Mouse (Mus musculus) testis, postnatal 10 days (tissue): Measurements from ENCODE around the gene Rpl9-ps1.

Source experiments
- DNase-seq: peaks from one replicate; pipeline ENCODE4 v3.0.0; 2021; ENCODE audit warnings: low spot score

Rpl9-ps1 gene

DNA sequence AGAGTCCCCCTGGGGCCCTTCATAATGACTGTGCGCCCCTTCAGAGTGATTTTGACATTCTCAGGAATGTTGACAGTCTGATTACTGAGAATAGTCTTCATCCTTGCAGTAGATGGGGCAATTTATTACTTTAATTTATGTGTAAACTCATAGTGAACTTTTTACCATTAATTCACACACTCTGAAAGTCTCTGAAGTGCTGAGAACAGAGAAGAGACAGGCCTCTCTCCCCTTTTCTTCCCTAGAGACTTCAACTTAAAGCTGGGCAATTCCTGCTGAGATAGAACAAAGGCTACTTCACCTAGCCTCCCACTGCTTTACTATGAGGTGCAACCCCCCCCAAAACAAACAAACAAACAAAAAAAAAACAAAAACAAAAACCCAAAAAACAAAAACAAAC lies at the start of gene Rpl9-ps1:
Gene Rpl9-ps1, minus strand, starts transcription at position 101 of the 400 bp plus-strand sequence.
- DNase-seq = no peak

GRCm38 (mm10) chr11:83692008-83692407 lies 46.6 kb upstream of the Rpl9-ps1 start:
- no peak for DNase-seq

- DNase-seq = no peak
Observed at GRCm38 (mm10) chr11:83689918-83690317, 44.5 kb upstream of the Rpl9-ps1 start.

GRCm38 (mm10) chr11:83675665-83676064 lies 30.2 kb upstream of the Rpl9-ps1 start:
- DNase-seq = no peak

DNA sequence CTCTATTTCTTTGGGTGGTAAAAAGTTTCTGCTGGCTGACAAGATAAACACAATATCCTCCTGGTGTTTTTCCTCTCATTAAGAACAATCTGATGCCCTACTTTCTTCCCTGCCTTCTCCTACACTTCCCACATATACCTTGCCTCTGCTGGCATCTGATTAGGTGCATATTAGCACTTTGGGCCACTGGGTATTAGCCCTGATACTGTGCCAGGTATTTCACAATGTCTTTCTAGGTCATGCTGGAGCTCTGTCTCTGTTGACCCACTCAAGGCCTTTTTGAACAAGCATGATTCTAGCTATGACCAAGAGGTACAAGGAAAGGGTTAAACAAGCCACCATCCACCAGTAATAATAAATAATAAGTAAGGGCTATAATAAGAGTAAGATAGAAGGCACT lies 26.3 kb upstream of the Rpl9-ps1 start:
- no peak for DNase-seq

DNA sequence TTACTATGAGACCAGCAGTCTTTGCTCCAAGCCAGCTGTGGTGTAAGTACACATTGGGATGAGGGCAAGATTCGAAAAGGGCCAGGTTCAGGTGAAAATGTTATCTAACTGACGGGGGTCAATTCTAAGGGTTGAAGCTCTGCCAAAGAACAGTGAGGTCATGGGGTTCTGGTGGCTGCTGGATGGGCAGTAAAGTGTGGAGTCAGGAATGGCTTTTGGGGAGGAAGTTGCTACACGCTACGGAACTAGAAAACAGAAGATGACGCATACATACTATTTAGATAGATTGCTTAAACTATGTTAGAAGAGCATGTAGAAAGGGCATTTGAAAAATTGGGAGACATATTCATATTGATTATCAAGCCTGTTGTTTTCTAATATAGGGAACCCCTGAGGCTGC lies 18.1 kb upstream of the Rpl9-ps1 start:
- no peak for DNase-seq

DNA sequence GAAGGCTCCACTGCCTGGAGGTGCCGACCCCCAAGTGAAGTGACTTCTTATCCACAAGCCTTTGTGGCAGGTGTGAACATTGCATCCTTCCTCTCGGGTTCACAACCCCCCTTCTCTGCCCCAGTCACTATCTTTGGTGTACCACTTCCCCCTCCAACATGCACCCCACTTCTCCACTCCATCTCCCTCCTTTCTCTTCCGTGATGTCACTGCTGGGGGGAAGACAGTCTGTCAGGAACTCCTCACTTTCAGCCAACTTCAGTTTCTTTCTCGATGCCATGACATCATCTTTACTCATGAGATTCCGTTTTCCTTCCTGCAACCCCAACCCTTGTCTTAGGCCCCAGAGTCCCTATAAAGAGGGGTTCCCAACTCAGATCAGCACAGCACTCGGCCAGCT lies 16.8 kb upstream of the Rpl9-ps1 start, which contains the start of gene Ccl4:
Gene Ccl4, plus strand, starts transcription at position 381 of the 400 bp plus-strand sequence.
- DNase-seq = no peak

- DNase-seq = no peak
Observed at GRCm38 (mm10) chr11:83658797-83659196, 13.4 kb upstream of the Rpl9-ps1 start.

DNA sequence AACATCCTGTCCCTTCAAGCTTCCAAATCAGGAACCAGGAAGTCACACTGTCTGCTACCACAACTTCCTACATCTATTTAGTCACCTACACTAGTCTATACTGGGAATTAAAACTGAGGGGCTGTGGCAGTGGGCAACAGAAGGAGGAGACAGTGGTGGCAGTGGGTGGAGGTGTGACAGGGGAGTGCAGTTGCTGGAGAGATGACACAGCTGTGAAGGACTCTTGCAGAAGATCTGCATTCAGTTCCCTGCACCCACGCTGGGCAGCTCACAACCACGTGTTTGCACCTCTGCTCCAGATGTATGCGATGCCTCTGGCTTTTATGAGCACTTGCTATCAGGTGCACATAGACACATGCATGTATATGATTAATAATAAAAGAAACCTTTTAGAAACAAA lies 12.1 kb upstream of the Rpl9-ps1 start:
- no peak for DNase-seq

- no peak for DNase-seq
Observed at GRCm38 (mm10) chr11:83654606-83655005, 9.2 kb upstream of the Rpl9-ps1 start.

GRCm38 (mm10) chr11:83649305-83649841 lies 4.0 kb upstream of the Rpl9-ps1 start, which contains the start of gene Ccl3:
TSS of gene Ccl3 (minus strand) at chr11:83649355.
- no peak for DNase-seq

DNA sequence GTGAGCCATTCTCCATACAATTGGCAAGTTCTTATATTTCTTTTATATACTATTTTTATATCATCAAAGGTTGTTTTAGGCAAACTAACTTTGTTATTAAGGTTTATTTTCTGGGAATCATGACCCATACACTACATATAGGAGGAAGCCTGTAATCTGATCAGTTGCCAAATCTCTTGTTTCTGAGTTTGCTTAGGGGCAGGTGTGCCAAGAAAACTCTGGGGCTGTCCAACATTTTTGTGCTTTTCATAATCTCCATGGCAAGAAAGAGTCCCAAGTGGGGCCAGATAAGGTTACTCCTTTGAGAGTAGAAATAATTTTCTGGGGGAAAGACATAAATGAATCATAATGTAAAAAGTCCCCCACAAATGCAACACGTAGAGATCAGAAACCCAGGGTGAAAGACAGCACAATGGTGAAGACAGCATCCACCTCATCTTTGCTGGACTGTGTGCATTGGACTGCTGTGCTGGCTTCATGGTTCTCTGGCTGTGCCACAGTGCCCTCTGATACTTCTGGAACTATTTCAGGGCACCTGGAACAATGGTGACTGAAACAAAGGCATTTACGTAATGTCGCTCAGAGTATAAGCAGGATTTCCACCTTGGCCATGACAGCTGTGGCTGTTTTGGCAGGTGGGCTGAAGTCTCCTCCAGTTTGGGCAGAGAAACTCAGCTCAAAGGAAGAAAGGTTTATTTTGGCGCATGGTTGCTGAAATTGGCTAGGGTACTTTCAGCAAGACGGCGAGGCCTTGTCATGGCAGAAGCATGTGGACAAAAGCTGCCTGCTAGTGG lies 1.1 kb upstream of the Rpl9-ps1 start:
- DNase-seq = no peak

DNA sequence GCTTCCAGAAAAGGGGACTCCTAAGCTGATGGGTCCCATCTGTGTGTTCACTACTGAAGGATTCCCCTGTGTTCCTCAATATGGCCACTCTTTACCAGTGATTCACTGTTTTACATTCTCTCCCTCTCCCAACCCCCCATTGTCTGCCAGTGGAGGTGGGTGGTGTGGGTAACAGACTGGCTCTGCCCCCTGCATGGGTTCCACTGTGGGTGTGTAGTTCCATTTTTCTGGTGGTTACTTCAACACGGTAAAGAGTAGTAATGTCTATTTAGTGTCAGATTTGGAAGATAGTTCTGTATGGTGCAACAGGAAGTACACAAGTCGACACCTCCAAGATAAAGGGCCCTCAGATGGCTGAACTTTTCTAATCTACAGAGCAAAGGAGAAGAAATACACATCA lies 4.2 kb downstream of the Rpl9-ps1 start:
- no peak for DNase-seq

DNA sequence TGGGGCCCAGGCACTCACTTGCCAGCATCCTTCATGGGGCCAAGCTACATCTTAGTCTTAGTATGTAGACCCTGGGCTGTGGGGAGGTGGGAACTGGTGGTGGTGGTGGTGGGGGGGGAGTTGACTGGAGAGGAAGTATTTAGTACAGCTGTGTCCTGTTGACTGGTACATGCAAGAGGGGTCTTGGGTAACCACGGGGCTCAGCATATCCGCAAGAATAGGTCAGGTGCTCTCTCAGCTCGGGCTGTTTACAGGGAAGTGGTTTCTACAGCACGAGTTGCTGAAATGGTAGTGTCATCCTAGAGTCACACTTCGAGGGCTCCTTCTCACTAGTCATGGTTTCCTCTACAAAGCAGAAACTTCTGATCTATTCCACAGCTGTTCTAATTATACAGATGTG lies 5.3 kb downstream of the Rpl9-ps1 start:
- no peak for DNase-seq

DNA sequence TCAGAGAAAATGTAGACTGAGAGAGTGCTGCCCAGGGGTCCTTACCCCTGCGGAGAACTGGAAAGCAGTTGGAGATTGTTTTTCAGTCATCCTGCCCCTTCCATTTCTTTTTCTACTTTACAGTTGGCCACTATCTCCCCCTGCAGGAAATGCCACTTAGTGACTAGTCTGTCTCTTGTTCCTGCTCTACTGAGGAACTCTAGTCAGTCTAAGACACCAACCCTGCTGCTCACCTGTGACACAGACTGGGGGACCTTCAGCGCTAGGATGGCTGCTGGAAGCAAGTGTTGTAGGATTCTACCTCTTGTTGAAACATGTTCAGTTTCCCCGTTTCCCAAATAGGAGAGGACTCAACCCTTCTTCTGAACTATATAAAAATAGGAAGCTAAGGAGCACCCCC lies 5.9 kb downstream of the Rpl9-ps1 start:
- no peak for DNase-seq

DNA sequence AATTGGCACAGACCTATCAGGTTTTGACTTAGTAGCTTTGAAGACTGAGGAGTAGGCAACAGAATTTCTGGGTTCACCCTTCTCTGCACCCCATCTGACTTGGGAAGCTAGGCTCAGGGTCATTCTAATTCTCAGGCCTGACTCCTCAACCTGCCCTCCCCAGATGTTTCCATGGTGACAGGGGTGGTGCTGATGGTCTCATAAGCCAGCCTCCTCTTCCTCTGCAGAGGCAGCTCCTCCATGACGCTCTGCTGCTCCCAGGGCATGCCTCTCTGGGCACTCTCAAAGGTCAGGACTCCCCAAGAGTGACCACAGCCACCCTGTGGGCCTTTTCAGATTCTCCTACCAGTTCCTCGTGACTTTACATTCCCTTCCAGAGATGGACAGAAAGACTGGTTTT lies 6.5 kb downstream of the Rpl9-ps1 start:
- DNase-seq = no peak

DNA sequence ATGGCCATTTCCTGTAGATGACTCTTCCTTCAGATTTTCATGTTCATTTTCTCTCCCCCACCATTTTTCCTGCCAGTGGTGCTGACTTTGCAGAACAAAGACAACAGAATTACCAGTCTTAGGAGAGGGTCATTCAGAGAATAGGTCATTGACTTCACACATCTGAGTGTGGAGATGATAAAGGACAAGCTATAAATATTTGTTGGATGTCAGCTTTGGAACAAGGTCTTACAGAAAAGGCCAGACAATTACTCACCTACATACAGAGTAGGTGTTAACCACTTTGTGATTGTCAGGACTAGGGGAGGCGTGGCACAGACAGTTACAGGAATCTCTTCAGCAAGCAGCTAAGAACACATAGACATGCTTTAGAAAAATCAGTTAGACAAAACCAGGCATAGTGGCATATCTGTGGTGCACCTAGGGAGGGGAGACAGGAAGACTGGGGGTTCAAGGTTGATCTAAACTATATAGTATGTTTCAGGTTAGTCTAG lies 8.6 kb downstream of the Rpl9-ps1 start:
- no peak for DNase-seq

DNA sequence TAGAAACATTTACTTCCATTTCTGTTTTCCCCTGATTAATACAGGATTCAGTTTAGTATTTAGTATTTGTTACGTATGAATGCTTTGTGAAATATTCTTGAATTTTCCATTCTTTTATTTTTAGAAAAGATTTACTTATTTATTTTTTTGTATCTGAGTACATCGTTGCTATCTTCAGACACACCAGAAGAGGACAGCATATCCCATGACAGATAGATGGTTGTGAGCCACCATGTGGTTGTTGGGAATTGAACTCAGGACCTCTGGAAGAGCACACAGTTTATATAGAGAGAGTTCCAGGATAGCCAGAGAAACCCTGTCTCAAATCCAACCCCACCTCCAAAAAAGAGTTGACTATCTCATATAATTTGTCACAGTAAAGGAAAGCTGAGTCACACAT lies 10.5 kb downstream of the Rpl9-ps1 start:
- no peak for DNase-seq

DNA sequence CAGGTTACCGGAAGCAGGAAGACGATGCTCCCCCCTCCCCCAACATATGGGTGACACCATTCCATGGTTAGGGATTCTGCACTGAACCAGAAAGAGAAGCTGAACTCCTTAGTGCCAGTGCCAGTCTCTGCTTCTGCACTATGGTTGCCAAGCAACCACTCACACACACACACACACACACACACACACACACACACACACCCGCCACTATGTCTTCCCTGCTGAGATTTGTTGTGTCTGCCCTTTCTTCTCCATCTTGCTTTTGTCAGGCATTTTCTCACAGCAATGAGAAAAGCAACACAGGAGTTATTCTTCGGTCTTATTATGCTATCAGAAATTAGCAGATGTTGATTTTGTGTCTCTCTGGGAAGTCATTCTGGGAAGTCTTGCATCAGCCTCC lies 11.0 kb downstream of the Rpl9-ps1 start:
- DNase-seq = no peak

GRCm38 (mm10) chr11:83632744-83633143 lies 12.7 kb downstream of the Rpl9-ps1 start:
- no peak for DNase-seq

GRCm38 (mm10) chr11:83631065-83631464 lies 14.4 kb downstream of the Rpl9-ps1 start:
- no peak for DNase-seq

GRCm38 (mm10) chr11:83630630-83631029 lies 14.8 kb downstream of the Rpl9-ps1 start:
- DNase-seq = no peak

DNA sequence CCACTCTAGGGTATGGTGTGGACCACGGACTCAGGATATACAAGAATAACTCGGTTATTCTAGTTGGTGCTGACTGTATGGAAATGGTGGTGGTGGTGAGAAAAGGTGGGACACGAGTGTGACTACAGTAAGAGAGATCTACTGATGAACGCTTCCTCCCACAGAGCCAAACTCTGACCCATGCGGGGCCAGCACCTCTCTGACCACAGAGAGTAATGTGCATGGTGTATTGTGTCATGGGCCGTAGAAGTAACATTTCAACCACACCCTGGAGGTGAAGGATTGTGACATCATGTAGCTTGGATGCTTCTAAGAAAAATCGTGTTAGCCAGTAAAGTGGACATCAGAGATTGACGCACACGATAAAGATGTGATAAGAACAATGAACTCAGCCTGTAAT lies 16.6 kb downstream of the Rpl9-ps1 start:
- no peak for DNase-seq

- no peak for DNase-seq
Observed at GRCm38 (mm10) chr11:83623586-83623985, 21.8 kb downstream of the Rpl9-ps1 start.
